Mouse (Mus musculus) hindbrain, embryonic 14.5 days (tissue): ENCODE measurements around the gene Retsat. TPM values are rescaled to one million over a fixed set of nuclear protein-coding genes. Genes with fewer than 3 reads are reported as not detected.

Experiments used
- ATAC-seq: fragments of 200-750 bp; cut with Nextera tagmentation; 2 replicates; pipeline ENCODE4 v1.8.0; 2017; ENCODE audit warnings: moderate number of reproducible peaks, mild to moderate bottlenecking, moderate TSS enrichment, moderate library complexity; ENCODE audit not compliant: low FRiP score
- DNase-seq: peaks from one replicate; pipeline ENCODE4 v3.0.0-alpha.2; 2015; ENCODE audit warnings: low spot score
- H3K27ac ChIP-seq: fragments of 300-500 bp; sonication (generic); 2 replicates; pipeline ENCODE4 v1.5.1; 2014; ENCODE audit warnings: mild to moderate bottlenecking, moderate library complexity
- H3K27me3 ChIP-seq: fragments of 300-500 bp; sonication (generic); 2 replicates; pipeline ENCODE4 v1.6.1; 2014; ENCODE audit warnings: mild to moderate bottlenecking, low read length, mixed read lengths; ENCODE audit not compliant: control insufficient read depth, insufficient read depth
- H3K36me3 ChIP-seq: fragments of 300-500 bp; sonication (generic); replicated peaks from 2 replicates; pipeline ENCODE4 v1.6.1; 2014; ENCODE audit not compliant: control insufficient read depth, insufficient read depth
- H3K4me1 ChIP-seq: fragments of 300-500 bp; sonication (generic); replicated peaks from 2 replicates; pipeline ENCODE4 v1.6.1; 2014; ENCODE audit warnings: antibody characterized with exemption, low read length, mixed read lengths; ENCODE audit not compliant: control insufficient read depth, insufficient read depth
- H3K4me2 ChIP-seq: fragments of 300-500 bp; sonication (generic); replicated peaks from 2 replicates; pipeline ENCODE4 v1.6.1; 2014; ENCODE audit warnings: mild to moderate bottlenecking, moderate library complexity
- H3K4me3 ChIP-seq: fragments of 300-500 bp; sonication (generic); replicated peaks from 2 replicates; pipeline ENCODE4 v1.5.1; 2014; ENCODE audit warnings: mild to moderate bottlenecking, low read length
- H3K9ac ChIP-seq: fragments of 300-500 bp; sonication (generic); 2 replicates; pipeline ENCODE4 v1.6.1; 2014
- H3K9me3 ChIP-seq: fragments of 300-500 bp; sonication (generic); 2 replicates; pipeline ENCODE4 v1.6.1; 2016; ENCODE audit warnings: low read length; ENCODE audit not compliant: control insufficient read depth
- WGBS: fragments of 180-500 bp; shearing (Covaris S2); extraction: QIAGEN DNeasy Blood & Tissue Kit; methylation state at CpG from one replicate; pipeline ENCODE4 v1.1.7; 2014; 5-methylcytosine and 5-hydroxymethylcytosine counted together
- polyA plus RNA-seq: library from polyadenylated mRNA; unstranded; fragments of >200 nt; fragmentation: Nextera tagmentation; extraction: Ambion mirVana; gene quantifications from 2 replicates; pipeline ENCODE4 v1.2.1, GENCODE M21; 2014

The Retsat gene
- 6.2 and 6.6 TPM in 2 replicates for polyA plus RNA-seq

DNA sequence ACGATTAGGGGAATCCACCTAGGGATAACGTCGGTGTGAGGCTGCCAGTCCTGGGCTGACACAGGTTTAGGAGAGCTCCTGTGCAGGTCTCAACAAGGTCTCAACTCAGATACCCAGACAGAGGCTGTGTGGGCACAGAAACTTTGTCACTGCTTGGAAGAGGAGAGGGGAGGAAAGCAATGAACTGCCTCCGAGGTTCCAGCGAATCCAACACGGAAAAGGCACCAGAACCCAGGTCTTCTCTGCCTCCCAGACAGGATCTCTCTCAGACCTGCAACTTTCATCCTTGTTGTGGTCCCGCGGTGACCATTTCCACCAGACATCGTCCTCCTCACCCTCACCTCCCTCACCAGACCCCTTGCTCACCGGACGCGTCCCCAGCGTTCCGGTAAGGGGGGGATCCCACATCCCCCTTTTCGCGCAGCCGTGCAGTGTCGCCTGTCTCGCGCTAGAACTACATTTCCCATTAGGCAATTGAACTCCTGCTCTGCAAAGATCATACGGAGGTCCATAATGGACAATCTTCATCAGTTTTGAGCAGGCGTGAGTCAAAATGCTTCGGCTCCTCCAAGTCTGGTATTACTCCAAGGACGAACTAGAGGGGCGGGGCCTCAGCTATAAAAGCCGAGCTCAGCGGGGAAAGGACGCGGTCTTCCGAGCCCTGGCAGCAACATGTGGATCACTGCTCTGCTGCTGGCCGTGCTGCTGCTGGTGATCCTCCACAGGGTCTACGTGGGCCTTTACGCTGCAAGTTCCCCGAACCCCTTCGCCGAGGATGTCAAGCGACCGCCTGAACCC lies at the start of gene Retsat, which contains the start of gene Elmod3:
Gene Retsat, plus strand, starts transcription at position 520 of the 798 bp plus-strand sequence.
Gene Elmod3, minus strand, starts transcription at position 458 of the 798 bp plus-strand sequence.
- H3K27ac ChIP-seq: peak within 1 kb of the TSS; percentile 67
- no peaks in the 10 kb centered on the region for H3K9me3 ChIP-seq
- H3K36me3 ChIP-seq: no peaks in the 10 kb centered on the region
- H3K27me3 ChIP-seq: no peaks in the 10 kb centered on the region
- H3K9ac ChIP-seq: peak within 1 kb of the TSS; percentile 70
- DNase-seq: peak; percentile 94
- under 1% methylated on average over 38 of the region's 38 CpGs for WGBS
- H3K4me1 ChIP-seq: peaks cover 15% of the 10 kb centered on the region; the same call in 1 of the 2 replicates
- peak; percentile 93 for ATAC-seq
- H3K4me2 ChIP-seq: peak within 1 kb of the TSS; percentile 81
- H3K4me3 ChIP-seq: peak within 1 kb of the TSS; percentile 59

GRCm38 (mm10) chr6:72549041-72549580 lies 49.2 kb upstream of the Retsat start:
- 71% methylated on average over 9 of the region's 9 CpGs for WGBS
- ATAC-seq: no peak
- H3K9me3 ChIP-seq: no peaks in the 10 kb centered on the region
- H3K4me2 ChIP-seq: no peak overlapping the region
- H3K36me3 ChIP-seq: no peaks in the 10 kb centered on the region
- no peak overlapping the region for H3K9ac ChIP-seq
- DNase-seq: no peak
- H3K27ac ChIP-seq: no peak overlapping the region
- H3K4me1 ChIP-seq: peaks cover 13% of the 10 kb centered on the region
- no peak overlapping the region for H3K4me3 ChIP-seq
- H3K27me3 ChIP-seq: no peaks in the 10 kb centered on the region

GRCm38 (mm10) chr6:72550025-72550424 lies 48.2 kb upstream of the Retsat start:
- ATAC-seq: no peak
- Histone ChIP-seq H3K4me2 (no peak overlapping the region), H3K4me3 (no peak overlapping the region), H3K27me3 (no peaks in the 10 kb centered on the region), H3K27ac (no peak overlapping the region), H3K9ac (no peak overlapping the region), H3K9me3 (no peaks in the 10 kb centered on the region), H3K4me1 (peaks cover 13% of the 10 kb centered on the region), H3K36me3 (no peaks in the 10 kb centered on the region)
- DNase-seq: no peak
- 75% methylated on average over 6 of the region's 6 CpGs for WGBS

DNA sequence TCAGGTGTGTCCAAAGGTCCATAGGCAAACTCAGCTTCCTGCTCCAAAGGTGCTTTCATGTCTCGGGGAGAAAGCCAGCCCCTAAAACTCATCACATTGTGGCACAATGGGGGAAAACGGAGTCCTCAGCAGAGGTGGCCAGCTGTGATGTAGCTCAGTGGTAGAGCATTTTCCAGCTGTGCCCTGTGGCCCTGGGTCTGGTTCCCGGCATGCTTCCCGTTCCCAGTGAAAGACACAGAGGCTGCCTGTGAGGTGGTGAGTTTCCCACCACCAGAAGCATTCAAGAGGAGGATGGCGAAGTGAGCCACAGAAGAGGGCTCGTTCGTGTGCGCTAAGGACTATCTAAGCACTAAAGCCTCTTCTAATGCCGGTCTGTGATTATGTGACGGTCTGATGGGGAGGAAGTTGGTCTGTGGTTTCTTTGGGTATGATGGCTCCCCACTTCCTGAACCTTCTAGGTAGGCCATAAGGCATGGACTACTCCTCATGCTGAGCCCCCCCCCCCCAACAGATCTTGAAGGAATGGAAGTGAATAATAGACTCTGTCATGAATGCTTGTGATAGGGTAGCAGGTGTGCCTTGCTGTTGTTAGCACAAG lies 47.7 kb upstream of the Retsat start:
- H3K27me3 ChIP-seq: no peaks in the 10 kb centered on the region
- ATAC-seq (no peak), DNase-seq (no peak)
- H3K4me3 ChIP-seq: no peak overlapping the region
- H3K27ac ChIP-seq: no peak overlapping the region
- no peak overlapping the region for H3K9ac ChIP-seq
- no peak overlapping the region for H3K4me2 ChIP-seq
- no peaks in the 10 kb centered on the region for H3K36me3 ChIP-seq
- WGBS: 89% methylated on average over 10 of the region's 10 CpGs
- no peaks in the 10 kb centered on the region for H3K9me3 ChIP-seq
- peaks cover 13% of the 10 kb centered on the region for H3K4me1 ChIP-seq

- Histone ChIP-seq H3K9ac (peak overlapping the region; percentile 55), H3K27ac (peak overlapping the region; percentile 72), H3K9me3 (no peaks in the 10 kb centered on the region), H3K27me3 (no peaks in the 10 kb centered on the region), H3K36me3 (no peaks in the 10 kb centered on the region), H3K4me3 (peak overlapping the region; percentile 31), H3K4me1 (peaks cover 13% of the 10 kb centered on the region), H3K4me2 (peak overlapping the region; percentile 73)
- ATAC-seq (peak; percentile 79), DNase-seq (peak; percentile 61)
- 16% methylated on average over 27 of the region's 27 CpGs for WGBS
These were observed 45.9 kb upstream of the Retsat start for GRCm38 (mm10) chr6:72552171-72553078.

GRCm38 (mm10) chr6:72553079-72553412 lies 45.2 kb upstream of the Retsat start:
- H3K9me3 ChIP-seq: no peaks in the 10 kb centered on the region
- no peaks in the 10 kb centered on the region for H3K27me3 ChIP-seq
- peak overlapping the region; percentile 73 for H3K4me2 ChIP-seq
- peak overlapping the region; percentile 31 for H3K4me3 ChIP-seq
- ATAC-seq: no peak
- peak overlapping the region; percentile 55 for H3K9ac ChIP-seq
- DNase-seq: peak; percentile 29
- peaks cover 13% of the 10 kb centered on the region for H3K4me1 ChIP-seq
- WGBS: 15% methylated on average over 8 of the region's 8 CpGs
- H3K27ac ChIP-seq: peak overlapping the region; percentile 72
- H3K36me3 ChIP-seq: no peaks in the 10 kb centered on the region

- H3K9ac ChIP-seq: no peak overlapping the region
- H3K9me3 ChIP-seq: no peaks in the 10 kb centered on the region
- no peak overlapping the region for H3K27ac ChIP-seq
- no peaks in the 10 kb centered on the region for H3K27me3 ChIP-seq
- no peak overlapping the region for H3K4me2 ChIP-seq
- H3K4me1 ChIP-seq: peaks cover 2% of the 10 kb centered on the region; the same call in 1 of the 2 replicates
- 76% methylated on average over 8 of the region's 8 CpGs for WGBS
- DNase-seq (no peak), ATAC-seq (no peak)
- H3K36me3 ChIP-seq: no peaks in the 10 kb centered on the region
- no peak overlapping the region for H3K4me3 ChIP-seq
These were observed 37.5 kb upstream of the Retsat start for GRCm38 (mm10) chr6:72560801-72561200.

GRCm38 (mm10) chr6:72562486-72562885 lies 35.8 kb upstream of the Retsat start:
- Histone ChIP-seq H3K4me2 (no peak overlapping the region), H3K9me3 (no peaks in the 10 kb centered on the region), H3K4me1 (peaks cover 3% of the 10 kb centered on the region; the same call in 1 of the 2 replicates), H3K27me3 (no peaks in the 10 kb centered on the region), H3K36me3 (no peaks in the 10 kb centered on the region), H3K27ac (no peak overlapping the region), H3K9ac (no peak overlapping the region), H3K4me3 (no peak overlapping the region)
- no peak for ATAC-seq
- no peak for DNase-seq
- 41% methylated on average over 6 of the region's 6 CpGs for WGBS
